Mouse (Mus musculus): ENCODE measurements around the gene Sim1. TPM values are rescaled to one million over a fixed set of nuclear protein-coding genes. Genes with fewer than 3 reads are reported as not detected.

Gene Sim1
- total RNA-seq, 2 experiments from 2014 or later: not detected

DNA sequence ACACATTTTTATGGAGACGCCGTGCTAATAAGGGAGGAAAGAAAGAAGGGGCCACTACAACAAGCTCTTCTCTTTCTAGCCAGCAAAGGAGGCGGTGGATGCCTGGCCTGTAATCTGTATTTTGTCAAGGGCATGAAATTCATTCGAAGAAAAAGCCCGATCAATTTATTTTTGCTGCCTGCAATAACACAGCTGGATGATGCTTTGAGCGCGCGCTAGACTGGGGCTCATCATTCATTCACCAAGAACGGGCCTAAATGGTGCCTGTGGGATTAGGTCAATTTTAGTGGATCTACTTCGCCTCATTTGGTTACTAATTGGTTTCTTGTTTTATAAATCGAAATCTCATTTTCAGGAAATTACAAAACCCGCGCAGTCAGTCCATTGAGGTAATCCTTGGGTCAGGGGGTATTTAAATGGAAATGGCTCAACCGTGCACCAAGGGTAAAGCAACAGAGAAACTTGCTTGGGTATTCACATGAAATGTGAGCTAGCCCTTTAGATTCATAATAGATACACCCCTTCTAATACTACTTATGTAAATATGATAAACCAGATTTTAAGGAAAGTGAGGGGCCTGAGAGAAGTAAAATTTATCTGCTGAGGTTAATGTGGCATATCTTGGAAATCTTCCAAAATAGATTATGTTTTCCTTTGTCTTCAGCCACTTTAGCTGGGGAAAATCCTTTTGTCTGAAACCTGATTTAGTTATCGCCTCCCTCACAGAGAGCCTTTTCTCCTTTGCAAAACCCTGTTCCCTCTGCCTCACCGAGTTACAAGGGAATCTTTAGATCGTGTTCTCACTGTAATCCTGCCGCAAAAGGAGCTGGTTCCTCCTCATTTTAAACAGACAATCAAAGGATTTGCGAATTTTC lies 7.3 kb downstream of the Sim1 start:
- no peak for DNase-seq

DNA sequence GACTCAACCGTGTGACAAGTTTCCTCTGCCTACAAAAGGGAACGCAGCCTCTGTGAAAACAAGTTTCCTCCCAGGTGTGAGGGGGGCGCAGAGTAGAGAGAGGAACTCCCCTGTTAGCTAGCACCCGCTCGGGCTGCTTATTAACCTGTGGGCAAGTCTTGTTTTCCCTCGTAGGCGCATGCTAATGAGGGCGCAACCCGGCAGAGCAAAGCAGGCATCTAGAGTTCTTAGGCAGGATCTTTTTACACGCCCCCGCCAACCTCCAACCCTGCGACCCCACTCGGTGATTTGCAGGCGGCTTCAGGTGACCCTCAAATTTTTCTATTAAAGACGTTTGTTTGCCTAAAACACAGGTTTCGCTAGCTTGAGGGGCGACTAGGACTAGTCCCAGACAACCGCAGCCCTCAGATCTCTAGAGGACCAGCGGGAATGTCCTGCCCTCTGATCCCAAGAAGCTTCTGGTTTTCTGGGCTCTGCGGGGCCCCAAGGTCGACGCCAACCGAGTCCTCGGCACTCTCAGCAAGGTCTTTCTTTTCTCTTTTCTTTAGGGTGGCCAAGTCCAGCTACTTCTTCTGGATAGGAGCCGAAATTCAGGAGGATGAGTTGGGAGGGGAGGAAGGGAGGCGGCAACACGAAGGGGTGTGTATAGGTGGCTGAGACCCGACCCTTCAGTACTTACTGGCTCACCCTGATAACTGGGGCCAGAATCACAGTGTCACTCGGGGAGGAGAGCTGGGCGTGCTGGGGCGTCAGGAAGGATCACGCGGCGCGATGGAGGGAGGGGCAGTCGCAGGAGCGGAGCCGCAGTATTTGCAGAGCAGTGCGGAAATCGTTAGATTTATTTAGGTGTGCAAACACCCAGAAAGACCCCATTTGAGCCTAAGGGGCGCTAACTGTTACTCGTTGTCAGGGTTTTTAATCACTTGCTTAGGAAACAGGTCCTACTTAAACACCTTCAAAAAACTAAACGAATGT lies 8.5 kb downstream of the Sim1 start:
- DNase-seq: peak; percentile 19

DNA sequence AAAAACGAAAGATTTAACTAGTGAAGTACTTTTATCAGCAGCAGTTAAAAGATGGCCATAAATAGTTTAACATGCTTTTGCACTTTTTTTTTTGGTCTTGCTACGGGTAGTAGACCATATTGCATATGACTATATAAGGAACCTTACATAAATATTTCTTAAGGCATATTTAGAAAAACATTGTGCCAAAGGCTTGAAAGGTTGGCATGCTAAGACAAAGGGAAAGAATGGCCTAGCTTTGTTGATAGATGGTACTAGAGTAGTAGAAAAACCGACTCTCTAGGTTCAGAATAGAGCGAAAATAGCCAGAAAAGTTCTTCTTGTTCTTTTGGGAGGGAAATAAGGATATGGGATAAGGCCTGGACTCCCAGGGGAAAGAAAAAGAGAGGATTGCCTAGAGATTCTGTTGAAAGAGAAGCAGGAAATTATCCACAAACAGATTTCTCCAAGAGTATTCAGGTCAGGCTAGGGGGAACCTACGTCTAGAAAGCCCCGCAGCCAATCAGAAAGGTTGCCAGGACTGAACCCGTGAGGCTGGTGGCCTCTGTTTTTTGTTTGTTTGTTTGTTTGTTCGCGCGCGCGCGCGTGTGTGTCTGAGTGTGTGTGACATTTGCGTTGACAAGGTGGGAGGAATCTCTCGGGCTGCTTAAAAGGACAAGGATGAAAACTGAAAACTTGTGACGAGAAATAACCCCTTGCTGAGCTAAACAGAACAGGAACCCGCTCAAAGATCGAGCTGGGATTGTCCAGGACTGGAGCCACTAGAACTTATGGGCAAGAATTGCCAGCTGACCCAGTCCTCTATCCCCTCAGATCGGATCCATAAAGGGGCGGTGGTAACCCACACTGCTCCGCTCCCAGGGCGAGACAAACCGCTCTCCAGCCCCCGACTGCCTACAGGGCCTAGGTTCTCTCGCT lies 9.6 kb downstream of the Sim1 start:
- DNase-seq: no peak

DNA sequence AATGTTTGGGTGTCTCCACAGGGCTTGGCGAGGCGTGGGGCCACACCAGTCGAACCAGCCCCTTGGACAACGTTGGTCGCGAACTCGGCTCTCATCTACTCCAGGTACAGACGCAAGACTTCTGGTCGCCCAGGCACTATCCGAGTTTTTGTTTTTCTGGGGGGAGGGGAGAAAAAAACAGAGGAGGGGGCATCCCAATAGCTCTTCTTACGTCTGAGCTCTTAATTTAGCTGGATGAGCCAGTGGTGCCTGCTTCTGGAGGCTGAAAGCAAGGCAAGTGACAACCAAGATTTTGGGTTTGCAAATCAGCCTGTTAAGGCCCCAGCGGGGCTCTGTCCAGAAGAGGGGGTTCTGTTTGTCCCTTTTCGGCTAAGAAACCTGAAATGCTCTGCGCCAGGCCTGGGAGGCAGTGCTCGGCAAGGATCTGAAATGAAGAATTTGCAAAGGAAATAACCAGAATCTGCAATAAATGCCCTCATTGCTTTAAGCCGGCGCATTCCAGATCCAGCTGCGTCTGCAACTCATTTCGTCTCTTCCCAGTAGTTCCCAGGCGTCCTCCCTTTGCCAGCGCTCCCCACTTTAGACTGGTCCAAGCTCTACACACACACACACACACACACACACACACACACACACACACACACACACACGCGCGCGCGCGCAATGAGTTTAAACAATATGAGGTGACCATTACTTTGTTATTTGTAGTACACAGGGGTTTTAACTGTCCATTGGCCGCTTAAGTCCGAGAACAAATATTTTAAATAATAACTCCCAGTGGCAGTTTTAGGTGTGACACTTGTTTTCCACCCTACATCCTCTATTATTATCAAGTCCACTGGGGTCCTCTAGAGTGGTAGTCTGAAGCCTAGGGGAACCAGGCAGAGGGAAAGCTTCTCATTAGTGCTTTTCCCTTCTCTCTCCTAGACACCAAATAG lies 10.5 kb downstream of the Sim1 start:
- no peak for DNase-seq

DNA sequence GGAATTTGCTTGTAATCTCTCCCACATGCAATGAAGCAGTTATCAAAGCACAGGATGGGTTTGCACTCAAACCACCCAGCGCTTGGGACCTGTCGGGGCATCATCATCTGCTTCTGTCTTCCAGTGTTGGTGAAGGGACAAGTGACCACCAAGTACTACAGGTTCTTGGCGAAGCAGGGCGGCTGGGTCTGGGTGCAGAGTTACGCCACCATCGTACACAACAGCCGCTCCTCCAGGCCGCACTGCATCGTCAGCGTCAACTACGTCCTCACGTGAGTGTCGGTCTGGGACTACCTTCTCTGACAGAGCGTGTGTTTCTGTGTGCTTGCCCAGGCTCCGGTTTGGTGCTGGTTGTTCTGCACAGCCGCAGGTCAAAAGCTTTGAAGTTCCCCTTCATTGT lies 15.8 kb downstream of the Sim1 start:
- no peak for DNase-seq

DNA sequence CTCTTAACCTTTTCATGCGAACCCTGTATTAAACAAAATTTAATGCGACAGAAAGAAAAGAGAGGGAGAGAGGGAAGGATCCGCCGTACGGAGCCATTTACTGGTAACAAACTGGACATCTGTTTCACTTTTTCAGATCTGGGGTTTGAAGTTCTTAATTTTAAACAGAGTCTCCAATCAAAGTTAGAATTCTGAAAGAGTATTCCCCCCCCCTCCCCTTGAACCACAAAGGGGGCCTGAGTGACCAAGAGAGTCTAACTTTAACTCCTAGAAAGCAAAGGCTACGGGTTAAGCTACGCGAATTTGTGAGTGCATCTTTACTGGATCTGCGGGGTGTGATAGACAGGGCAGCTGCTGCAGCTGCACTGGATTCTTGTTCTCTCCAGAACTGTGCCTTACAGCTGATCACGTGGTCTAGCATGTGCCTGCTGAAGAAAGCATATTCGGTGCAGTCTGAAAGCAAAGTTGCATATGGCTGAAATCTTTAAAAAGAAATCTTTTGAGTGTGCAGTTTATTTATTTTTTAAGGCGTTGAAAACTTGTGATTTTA lies 16.4 kb downstream of the Sim1 start:
- no peak for DNase-seq

DNA sequence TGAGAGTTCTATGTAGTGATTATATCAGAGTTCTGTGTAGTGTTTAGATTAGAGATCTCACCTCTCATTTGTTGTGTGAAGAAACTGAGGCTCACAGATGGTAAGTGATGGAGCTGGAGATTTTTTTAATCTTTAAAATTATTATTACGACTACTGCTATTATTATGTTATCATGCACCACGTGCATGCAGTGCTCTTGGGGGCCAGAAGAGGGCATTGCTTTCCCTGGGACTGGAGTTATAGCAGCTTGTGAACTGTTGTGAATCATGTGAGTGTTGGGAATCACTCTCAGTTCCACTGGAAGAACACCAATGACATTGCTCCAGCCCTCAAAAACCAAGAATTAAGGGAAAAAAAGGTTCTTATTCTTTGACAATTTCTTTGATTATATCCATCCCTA lies 21.1 kb downstream of the Sim1 start:
- no peak for DNase-seq

DNA sequence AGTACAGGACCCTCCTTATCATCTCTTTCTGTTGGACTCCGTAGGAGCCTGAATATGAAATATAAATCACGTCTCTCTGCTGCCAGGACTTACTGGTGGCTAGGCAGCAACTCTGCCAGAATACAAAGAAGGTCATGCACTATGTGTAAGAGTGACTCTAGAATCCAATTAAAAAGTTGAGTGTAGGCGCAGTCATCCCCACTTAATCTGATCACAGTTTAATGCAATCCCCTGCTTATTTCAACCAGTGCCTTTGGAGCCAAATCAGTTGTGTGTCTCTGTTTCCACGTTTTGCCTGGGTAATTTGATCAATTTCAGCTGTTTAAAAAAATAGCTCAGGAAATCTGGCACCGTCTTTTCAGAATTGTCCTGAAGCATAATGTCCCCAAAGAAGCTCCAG lies 34.7 kb downstream of the Sim1 start:
- DNase-seq: no peak

DNA sequence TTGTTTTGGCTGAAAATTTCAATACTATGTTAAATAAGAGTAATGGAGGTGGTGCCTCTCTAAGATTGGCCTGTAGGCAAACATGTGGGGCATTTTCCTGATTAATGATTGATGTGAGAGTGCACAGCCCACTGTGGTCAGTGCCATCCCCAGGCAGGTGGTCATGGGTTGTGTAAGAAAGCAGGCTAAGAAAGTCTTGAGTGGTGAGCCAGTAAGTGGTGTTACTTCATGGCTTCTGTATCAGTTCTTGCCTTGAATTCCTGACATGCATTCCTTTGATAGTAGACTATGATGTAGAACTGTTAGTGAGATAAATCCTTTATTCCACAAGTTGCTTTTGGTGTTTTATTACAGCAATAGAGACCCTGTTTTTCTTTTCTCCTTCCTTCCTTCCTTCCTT lies 41.1 kb downstream of the Sim1 start:
- DNase-seq: no peak

DNA sequence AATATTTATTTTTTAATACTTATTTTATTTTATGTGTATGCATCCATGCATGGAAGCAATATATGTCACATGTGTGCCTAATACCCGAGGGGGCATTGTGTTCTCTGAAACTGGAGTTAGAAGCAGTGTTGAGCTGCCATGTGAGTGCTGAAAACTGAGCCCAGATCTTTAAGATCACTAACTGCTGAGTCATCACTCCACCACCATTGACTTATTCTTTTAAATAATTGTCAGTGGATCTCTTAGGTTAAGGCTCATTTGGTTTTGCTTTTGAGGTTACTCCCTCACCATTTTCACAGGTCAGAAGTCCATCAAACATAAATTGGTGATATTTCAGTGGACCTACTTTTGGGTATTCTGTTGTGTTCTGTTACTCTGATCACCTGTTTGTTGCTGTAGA lies 79.1 kb downstream of the Sim1 start:
- no peak for DNase-seq

DNA sequence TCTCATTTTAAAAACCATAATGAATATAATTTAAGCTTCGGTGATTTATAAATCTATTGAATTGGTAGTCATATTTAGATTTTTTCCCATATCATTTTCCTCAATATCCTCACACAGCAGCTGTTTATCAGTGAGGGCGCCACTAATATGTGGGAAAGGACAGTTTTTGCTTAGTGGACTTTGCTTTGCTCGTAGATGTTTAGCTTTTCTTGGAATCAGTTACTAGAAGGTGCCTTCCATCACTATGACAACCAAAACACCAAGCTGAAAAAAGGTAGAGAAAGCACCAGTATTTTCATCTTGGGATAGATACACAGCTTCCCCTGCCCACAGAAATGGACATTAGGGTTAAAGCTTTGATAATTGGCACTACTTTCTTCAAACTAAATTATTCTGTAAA lies 87.3 kb downstream of the Sim1 start:
- DNase-seq: no peak

DNA sequence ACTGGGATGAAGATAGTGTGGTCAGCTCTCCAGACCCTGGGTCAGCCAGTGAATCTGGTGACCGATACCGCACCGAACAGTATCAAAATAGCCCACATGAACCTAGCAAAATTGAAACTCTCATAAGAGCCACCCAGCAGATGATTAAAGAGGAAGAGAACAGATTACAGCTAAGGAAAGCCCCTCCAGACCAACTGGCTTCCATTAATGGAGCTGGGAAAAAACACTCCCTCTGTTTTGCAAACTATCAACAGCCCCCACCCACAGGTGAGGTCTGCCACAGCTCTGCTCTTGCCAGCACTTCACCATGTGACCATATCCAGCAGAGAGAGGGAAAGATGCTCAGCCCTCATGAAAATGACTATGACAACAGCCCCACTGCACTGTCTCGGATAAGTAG lies 89.1 kb downstream of the Sim1 start:
- DNase-seq: no peak

DNA sequence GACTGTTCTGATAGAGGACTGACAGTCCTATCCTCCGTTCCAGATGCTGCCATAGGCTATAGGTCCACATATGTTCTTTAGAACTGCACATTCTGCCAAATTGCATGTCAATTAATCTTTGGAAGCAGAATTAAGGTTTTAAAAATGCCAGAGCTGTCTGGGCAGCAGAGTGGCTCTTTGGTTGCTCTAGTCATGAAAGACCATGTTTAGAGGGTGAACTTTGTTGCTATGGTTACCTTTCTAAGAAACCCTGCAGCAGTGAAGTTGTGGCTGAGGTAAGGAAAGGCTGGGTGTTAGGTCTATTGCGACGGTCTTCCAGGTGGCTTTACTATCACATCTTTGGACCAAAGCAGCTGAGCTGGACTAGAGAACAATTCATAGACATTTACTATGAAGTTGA lies 113.2 kb downstream of the Sim1 start:
- DNase-seq: no peak

DNA sequence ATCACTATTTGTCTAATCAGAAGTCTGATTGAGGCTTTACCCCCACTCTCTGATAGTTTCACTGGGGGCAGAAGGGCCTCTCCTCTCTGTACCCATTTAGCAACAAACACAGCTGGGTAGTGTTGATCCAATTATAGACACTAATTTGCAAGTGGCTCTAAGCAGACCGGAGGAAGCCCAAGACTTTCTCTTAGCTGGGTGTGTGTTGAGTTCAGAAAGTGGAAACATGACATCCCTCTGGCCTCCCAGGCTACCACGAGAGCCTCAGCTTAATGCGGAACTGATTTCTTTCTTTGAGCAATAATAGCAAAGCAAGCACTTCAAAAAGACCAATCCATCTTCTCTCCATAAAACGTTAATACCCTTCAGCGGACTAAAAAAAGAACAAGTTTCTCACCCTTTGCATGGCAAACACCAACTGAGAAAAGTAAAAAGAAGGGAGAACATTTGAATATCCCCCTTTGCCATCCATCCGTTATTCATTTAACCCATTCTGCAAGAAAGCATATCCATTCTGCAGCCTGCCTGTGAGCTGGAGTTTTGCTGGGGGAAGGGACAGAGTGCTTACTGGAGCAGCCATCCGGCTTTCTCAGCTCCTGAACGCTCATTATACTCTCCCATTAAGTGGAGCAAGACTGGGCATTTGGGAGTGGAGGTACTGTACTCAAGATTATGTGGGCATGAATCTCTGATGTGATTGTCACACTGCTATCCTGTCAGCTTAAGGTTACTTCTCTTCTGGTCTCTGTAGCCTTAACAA lies 117.0 kb downstream of the Sim1 start:
- no peak for DNase-seq

DNA sequence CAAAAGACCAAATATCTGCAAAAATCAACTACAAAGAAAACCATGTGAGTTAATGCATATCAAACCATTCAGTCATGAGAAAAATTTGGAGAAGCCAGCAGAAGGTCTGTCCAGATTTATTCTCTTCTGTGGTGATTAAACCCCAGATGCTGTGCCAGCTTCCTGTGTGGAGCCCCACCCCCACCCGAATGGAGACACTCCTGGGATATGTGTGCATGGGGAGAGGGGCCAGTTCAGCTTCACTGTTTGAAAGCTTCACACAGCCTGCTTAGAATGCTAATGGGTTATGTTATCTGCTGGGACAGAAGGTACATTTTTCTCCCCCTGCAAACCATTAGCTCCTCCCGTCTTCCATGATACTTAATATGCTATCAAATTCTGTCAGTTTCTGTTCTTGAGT lies 120.3 kb downstream of the Sim1 start:
- no peak for DNase-seq

DNA sequence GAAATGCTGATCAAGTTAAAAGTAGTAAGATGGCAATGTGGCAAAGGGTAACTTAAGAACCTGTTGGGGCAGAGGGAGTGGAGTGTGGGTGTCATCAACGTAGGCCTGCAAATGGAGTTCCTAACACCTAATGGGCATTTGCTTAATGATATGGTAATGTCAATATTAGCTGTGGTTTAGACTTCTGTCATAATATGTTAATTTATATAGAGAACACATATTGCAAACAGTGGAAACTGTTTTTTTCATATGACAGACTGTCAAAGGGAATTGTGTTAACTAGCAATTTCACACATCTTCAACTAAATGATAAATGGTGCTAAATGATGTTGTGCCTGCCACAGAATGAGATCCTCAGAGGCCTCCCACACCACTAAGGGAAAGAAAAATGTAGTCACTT lies 120.8 kb downstream of the Sim1 start:
- no peak for DNase-seq

DNA sequence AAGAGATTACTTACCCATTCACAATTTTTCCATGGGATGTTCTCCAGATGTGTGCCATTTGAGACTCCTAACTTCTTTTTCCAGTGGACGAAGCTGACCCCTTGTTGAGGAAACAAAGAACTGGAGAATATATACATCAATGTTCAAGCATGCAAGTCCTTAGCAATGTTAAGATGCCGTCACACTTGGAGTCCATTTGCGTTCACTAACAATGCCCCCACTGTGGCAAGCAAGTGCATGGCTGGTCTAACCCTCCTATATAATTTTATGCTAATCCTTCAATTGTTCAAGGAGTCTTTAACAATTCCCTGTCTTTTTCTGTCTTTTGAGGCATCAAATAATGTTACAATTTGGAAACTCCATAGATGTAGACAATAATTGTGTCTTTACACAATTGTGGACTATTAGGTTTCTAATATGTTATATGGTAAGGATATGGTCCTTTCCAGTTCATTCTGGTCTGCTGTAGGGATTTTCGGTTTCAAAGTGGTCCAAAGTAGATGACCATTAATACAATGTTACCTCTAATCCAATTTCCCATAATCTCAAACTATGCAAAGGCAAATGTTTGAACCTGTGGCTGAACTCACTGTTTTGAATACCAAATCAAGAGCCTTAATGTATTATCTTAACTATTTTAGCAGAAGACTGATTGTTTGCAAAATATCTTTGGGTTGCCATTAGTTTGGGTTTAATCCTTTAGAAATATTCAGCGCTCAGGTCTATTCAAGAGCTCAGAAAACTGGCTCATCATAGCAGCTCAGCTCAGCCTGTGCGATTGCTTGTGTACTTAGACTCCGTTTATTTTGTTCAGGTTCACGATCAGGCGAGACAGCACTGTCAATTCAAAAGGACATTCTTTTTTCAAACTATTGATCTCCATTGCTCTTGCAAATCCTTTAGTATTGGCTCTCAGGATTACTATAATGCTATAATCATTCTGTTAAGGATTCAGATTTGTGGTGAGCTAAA lies 129.0 kb downstream of the Sim1 start:
- no peak for DNase-seq
